Mouse (Mus musculus) liver, embryonic 14.5 days (tissue): ENCODE measurements around the gene Majin. TPM values are rescaled to one million over a fixed set of nuclear protein-coding genes. Genes with fewer than 3 reads are reported as not detected.
A peak's percentile ranks its signal among the peaks of the same experiment; 100 is the strongest.

Experiments used
- ATAC-seq: fragments of 200-750 bp; cut with Nextera tagmentation; 2 replicates; pipeline ENCODE4 v1.8.0; 2017; ENCODE audit warnings: moderate number of reproducible peaks, mild to moderate bottlenecking, moderate library complexity; ENCODE audit not compliant: insufficient read depth
- DNase-seq, 3 experiments: peaks; one replicate each; pipeline ENCODE4 v3.0.0-alpha.2; 2012 to 2013; ENCODE audit warnings: low read depth in 3 of 3, low spot score in 3 of 3
- H3K27ac ChIP-seq: fragments of 300-500 bp; sonication (generic); 2 replicates; pipeline ENCODE4 v1.5.1; 2014; ENCODE audit warnings: moderate library complexity, mild to moderate bottlenecking, control low read depth, inconsistent platforms
- H3K27me3 ChIP-seq: fragments of 300-500 bp; sonication (generic); 2 replicates; pipeline ENCODE4 v1.6.1; 2014; ENCODE audit warnings: mild to moderate bottlenecking, low read length, moderate library complexity; ENCODE audit not compliant: control insufficient read depth, insufficient read depth
- H3K36me3 ChIP-seq: fragments of 300-500 bp; sonication (generic); replicated peaks from 2 replicates; pipeline ENCODE4 v1.6.1; 2014; ENCODE audit warnings: low read depth; ENCODE audit not compliant: control insufficient read depth, insufficient read depth
- H3K4me1 ChIP-seq, 2 experiments: fragments of 200-500 bp in 1 of 2; fragments of 300-500 bp in 1 of 2; sonication (generic) in 1 of 2; replicated peaks; 2 replicates each; pipeline ENCODE4 v1.6.1; 2012 to 2014; ENCODE audit warnings: antibody characterized with exemption in 1 of 2, inconsistent platforms in 1 of 2, low read length in 1 of 2; ENCODE audit not compliant: control insufficient read depth in 2 of 2, insufficient read depth in 2 of 2
- H3K4me2 ChIP-seq: fragments of 300-500 bp; sonication (generic); 2 replicates; pipeline ENCODE4 v1.6.1; 2014; ENCODE audit warnings: low read depth, mild to moderate bottlenecking, control low read depth, moderate library complexity
- H3K4me3 ChIP-seq, 2 experiments: fragments of 200-500 bp in 1 of 2; fragments of 300-500 bp in 1 of 2; sonication (generic) in 1 of 2; 2 replicates each; pipeline ENCODE4 v1.5.1; 2012 to 2014; ENCODE audit warnings: low read depth in 2 of 2, low read length in 2 of 2, mild to moderate bottlenecking in 2 of 2, control low read depth in 1 of 2, inconsistent platforms in 1 of 2, moderate library complexity in 1 of 2; ENCODE audit not compliant: insufficient read depth in 1 of 2
- H3K9ac ChIP-seq: fragments of 300-500 bp; sonication (generic); replicated peaks from 2 replicates; pipeline ENCODE4 v1.6.1; 2014; ENCODE audit warnings: mild to moderate bottlenecking, control low read depth, moderate library complexity
- H3K9me3 ChIP-seq: fragments of 300-500 bp; sonication (generic); 2 replicates; pipeline ENCODE4 v1.6.1; 2016; ENCODE audit warnings: low read length, mixed read lengths; ENCODE audit not compliant: control insufficient read depth
- CTCF ChIP-seq: IDR thresholded peaks from 2 replicates; pipeline ENCODE4 v1.5.1; 2016; ENCODE audit warnings: antibody characterized with exemption, low read depth, control low read depth
- EP300 ChIP-seq: IDR thresholded peaks from 2 replicates; pipeline ENCODE4 v1.6.1; 2016; ENCODE audit warnings: antibody characterized with exemption, low read depth
- WGBS: fragments of 180-500 bp; shearing (Covaris S2); extraction: QIAGEN DNeasy Blood & Tissue Kit; methylation state at CpG from one replicate; pipeline ENCODE4 v1.1.7; 2014; ENCODE audit not compliant: insufficient replicate concordance; 5-methylcytosine and 5-hydroxymethylcytosine counted together
- polyA plus RNA-seq, 2 experiments: library from polyadenylated mRNA; depleted of rRNA in 1 of 2; stranded (reverse) in 1 of 2; unstranded in 1 of 2; fragments of >200 nt; fragmentation: Nextera tagmentation in 1 of 2; extraction: Ambion mirVana in 1 of 2; gene quantifications; 2 replicates each; pipeline versions ENCODE4 v1.2.1 to v1.2.3; 2012 to 2014

Majin gene
- polyA plus RNA-seq, 2 experiments = not detected

DNA sequence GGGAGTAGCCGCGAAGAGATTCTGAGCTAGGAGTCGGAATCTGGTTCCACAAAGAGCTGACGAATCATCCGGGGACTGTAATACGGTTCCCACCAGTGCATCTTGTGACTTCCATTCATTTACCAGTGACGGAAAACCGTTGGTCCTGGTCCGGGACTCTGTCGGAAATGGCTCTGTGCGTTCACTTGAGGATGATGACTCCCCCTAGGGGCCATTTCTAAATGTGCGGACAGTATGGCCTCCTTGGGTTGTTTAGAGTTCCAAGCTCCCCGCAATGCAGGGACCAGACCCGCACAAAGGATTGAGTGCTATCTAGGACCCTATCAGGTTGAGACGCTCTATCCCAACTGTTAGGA lies 42.8 kb upstream of the Majin start, which contains the start of gene Arl2:
Arl2 (minus strand) TSS at position 155 of the 356 bp plus-strand sequence.
- DNase-seq = peak; percentile 84 to 89 (median 86)
- no peaks in the 10 kb centered on the region for H3K27me3 ChIP-seq
- H3K4me3 ChIP-seq = peak within 1 kb of the TSS; percentile 73 to 81
- H3K9me3 ChIP-seq = no peaks in the 10 kb centered on the region
- under 1% methylated on average over 15 of the region's 15 CpGs for WGBS
- H3K4me2 ChIP-seq = peak within 1 kb of the TSS; percentile 99
- TF ChIP-seq CTCF (peak; percentile 68), EP300 (no peak)
- ATAC-seq = peak; percentile 75
- peak within 1 kb of the TSS; percentile 82 for H3K9ac ChIP-seq
- H3K36me3 ChIP-seq = no peaks in the 10 kb centered on the region
- H3K4me1 ChIP-seq = peaks cover 0 to 12% of the 10 kb centered on the region in 2 experiments; a peak in 2 of 4 replicates
- H3K27ac ChIP-seq = peak within 1 kb of the TSS; percentile 97

DNA sequence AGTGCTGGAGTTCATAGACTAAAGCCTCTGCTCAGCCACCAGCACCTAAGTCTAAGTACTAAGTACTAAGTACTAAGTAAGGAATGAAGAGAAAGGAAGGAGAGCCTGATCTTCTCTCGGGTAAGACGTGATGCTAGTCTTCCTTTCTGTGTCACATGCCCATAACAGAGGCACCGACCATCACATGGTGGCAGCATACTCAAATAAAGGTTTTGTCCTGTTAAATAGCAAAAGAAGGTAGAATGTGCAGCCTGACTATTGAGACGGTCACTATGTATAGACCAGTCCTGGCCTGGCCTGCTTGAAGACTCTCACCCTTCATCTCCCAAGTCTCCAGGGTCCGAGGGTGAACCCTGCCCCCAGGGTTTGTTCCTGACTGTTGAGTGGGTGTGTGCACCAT lies 39.3 kb upstream of the Majin start:
- ATAC-seq (no peak), DNase-seq (no peak)
- Histone ChIP-seq H3K9ac (no peak overlapping the region), H3K4me2 (no peak overlapping the region), H3K27me3 (no peaks in the 10 kb centered on the region), H3K36me3 (no peaks in the 10 kb centered on the region), H3K9me3 (no peaks in the 10 kb centered on the region), H3K27ac (no peak overlapping the region), H3K4me1 (peaks cover 0 to 11% of the 10 kb centered on the region in 2 experiments; a peak in 2 of 4 replicates), H3K4me3 (no peak overlapping the region)
- 59% methylated on average over 5 of the region's 5 CpGs for WGBS
- no peak for TF ChIP-seq CTCF
- no peak for TF ChIP-seq EP300

DNA sequence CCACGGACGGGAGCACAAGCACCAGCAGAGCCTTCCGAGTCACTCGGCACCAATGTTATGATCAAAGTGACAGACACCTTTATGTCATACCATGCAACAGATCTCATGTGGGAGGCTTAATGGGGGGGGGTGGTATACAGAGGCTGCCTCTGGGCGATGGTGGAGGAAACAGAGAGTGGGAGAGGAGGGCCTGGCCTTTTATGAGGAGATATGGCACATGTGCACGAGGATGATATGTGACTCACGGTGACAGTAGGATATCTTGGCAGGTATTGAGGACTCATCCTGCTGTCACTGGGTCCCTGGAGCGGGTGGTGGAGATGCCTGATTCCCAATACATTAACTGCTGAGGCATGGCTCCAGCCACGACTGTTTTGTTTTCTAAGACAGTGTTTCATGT lies 29.0 kb upstream of the Majin start:
- Histone ChIP-seq H3K27ac (no peak overlapping the region), H3K4me2 (no peak overlapping the region), H3K9ac (no peak overlapping the region), H3K4me1 (peaks cover 0 to 11% of the 10 kb centered on the region in 2 experiments; a peak in 2 of 4 replicates), H3K36me3 (no peaks in the 10 kb centered on the region), H3K4me3 (no peak overlapping the region), H3K27me3 (no peaks in the 10 kb centered on the region), H3K9me3 (no peaks in the 10 kb centered on the region)
- DNase-seq (no peak), ATAC-seq (peak; percentile 31; the same call in 1 of the 2 replicates)
- TF ChIP-seq EP300 = no peak
- TF ChIP-seq CTCF = no peak
- 44% methylated on average over 9 of the region's 9 CpGs for WGBS

DNA sequence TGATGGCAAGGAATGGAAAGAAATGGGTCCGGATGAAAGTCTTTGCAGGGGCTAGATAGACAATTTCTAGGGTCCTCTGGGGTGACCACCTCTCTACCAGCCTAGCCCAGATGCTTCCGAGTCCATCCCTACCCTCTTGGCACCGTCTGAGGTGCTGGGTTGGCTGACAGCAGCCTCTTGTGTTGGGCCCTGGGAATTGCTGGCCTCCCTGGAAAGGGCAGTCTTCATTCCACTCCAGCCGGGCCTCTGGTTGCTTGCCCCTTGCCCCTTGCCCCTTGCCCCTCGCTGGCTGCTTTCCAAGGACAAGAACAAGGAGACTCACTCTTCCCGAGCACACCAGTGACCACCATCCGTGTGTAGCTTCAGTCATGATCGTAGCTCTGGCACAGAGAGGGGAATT lies 27.8 kb upstream of the Majin start:
- WGBS = 52% methylated on average over 8 of the region's 8 CpGs
- no peak overlapping the region for H3K4me2 ChIP-seq
- peaks cover 0 to 11% of the 10 kb centered on the region in 2 experiments; a peak in 2 of 4 replicates for H3K4me1 ChIP-seq
- H3K27me3 ChIP-seq = no peaks in the 10 kb centered on the region
- DNase-seq = no peak
- no peak for TF ChIP-seq EP300
- peak; percentile 44 for TF ChIP-seq CTCF
- no peak overlapping the region for H3K27ac ChIP-seq
- no peaks in the 10 kb centered on the region for H3K36me3 ChIP-seq
- no peak overlapping the region for H3K9ac ChIP-seq
- no peaks in the 10 kb centered on the region for H3K9me3 ChIP-seq
- no peak for ATAC-seq
- no peak overlapping the region for H3K4me3 ChIP-seq

DNA sequence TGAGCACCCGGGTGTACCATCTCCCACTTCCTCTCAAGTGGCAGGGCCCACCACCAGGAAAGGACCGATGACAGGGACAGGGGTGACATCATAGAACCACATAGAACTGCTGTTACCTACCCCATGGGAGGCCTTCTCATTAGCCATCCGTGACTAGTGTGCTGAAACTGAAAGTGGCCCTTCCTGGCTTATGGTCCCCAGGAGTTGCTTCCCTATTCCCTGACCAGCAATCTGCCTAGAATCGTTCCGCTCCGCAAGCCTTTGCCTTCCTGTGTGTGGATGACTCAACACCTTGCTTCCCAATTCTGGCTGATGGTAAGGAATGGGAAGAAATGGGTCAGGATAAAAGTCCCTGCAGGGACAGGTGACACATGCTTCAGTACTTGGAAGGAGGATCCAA lies 27.0 kb upstream of the Majin start:
- Histone ChIP-seq H3K4me1 (peaks cover 0 to 11% of the 10 kb centered on the region in 2 experiments; a peak in 2 of 4 replicates), H3K27me3 (no peaks in the 10 kb centered on the region), H3K9me3 (no peaks in the 10 kb centered on the region), H3K36me3 (no peaks in the 10 kb centered on the region), H3K4me2 (no peak overlapping the region), H3K27ac (no peak overlapping the region), H3K4me3 (no peak overlapping the region), H3K9ac (no peak overlapping the region)
- no peak for TF ChIP-seq EP300
- TF ChIP-seq CTCF = no peak
- WGBS = 27% methylated on average over 6 of the region's 6 CpGs
- ATAC-seq (no peak), DNase-seq (no peak)
